Mouse (Mus musculus) cortical plate, adult 2 months (tissue): Measurements from ENCODE around the gene Orai2.

Experiments
- CTCF ChIP-seq: fragments of 200-500 bp; IDR thresholded peaks from 2 replicates; pipeline ENCODE4 v1.5.1; 2011; ENCODE audit warnings: mild to moderate bottlenecking, control low read depth, low read length; ENCODE audit not compliant: insufficient read depth; ENCODE audit errors: extremely low read depth
- POLR2A ChIP-seq: fragments of 200-500 bp; IDR thresholded peaks from 2 replicates; pipeline ENCODE4 v1.6.1; 2011; ENCODE audit warnings: mild to moderate bottlenecking, low read length, control low read depth; ENCODE audit not compliant: insufficient read depth; ENCODE audit errors: extremely low read depth

GRCm38 (mm10) chr5:136116784-136117112 lies 53.8 kb downstream of the Orai2 start:
- no peak for TF ChIP-seq CTCF
- TF ChIP-seq POLR2A = no peak
